In genomic region chr4:4397410-4397809, GRCm38 (mm10) we compare ENCODE assay signal across 27 mouse cellular contexts.
A peak's percentile ranks its signal among the peaks of the same experiment; 100 is the strongest.
DNase-seq lines count a peak whose midpoint lies in the region; ATAC-seq and TF ChIP-seq lines count a peak whose summit lies in the region.
"Had no signal": no experiment of that assay in that cellular context is flagged by ENCODE, and none has a peak within 500 bp of the region (broad histone marks: within the 10 kb centered on the region; RNA-seq: fewer than 3 reads in every experiment).

No protein-coding gene starts in this region.

- TF ChIP-seq CTCF in forebrain, postnatal 0 days (IDR thresholded peaks at IDR 0.05; ENCODE audit: low read depth), result no peak

- no peak overlapping the region for H3K4me2 ChIP-seq in forebrain, postnatal 0 days (ENCODE audit: low read depth)
- no peak overlapping the region for H3K4me2 ChIP-seq in forebrain, embryonic 11.5 days (ENCODE audit: low read depth, low read length, severe bottlenecking)
- H3K4me2 ChIP-seq: embryonic facial prominence, embryonic 15.5 days; forebrain, embryonic 15.5 days; hindbrain, embryonic 12.5 days had no signal

- H3K4me1 ChIP-seq in forebrain, postnatal 0 days (ENCODE audit: insufficient read depth), result no peaks in the 10 kb centered on the region
- H3K4me1 ChIP-seq in forebrain, embryonic 11.5 days (replicated peaks; ENCODE audit: control insufficient read depth, insufficient read depth, low read length), result no peaks in the 10 kb centered on the region
- H3K4me1 ChIP-seq: embryonic facial prominence, embryonic 15.5 days; forebrain, embryonic 10.5 days; forebrain, embryonic 15.5 days; heart, embryonic 10.5 days; hindbrain, embryonic 12.5 days had no signal

- H3K27me3 ChIP-seq in forebrain, postnatal 0 days (ENCODE audit: insufficient read depth, low read length), result no peaks in the 10 kb centered on the region
- H3K27me3 ChIP-seq in forebrain, embryonic 11.5 days (ENCODE audit: control insufficient read depth, insufficient read depth, low read length), result no peaks in the 10 kb centered on the region
- H3K27me3 ChIP-seq: embryonic facial prominence, embryonic 15.5 days; forebrain, embryonic 15.5 days; hindbrain, embryonic 12.5 days had no signal

- no peak overlapping the region for H3K27ac ChIP-seq in forebrain, postnatal 0 days (ENCODE audit: low read depth, low read length)
- H3K27ac ChIP-seq in forebrain, embryonic 11.5 days (ENCODE audit: low read depth, low read length), result no peak overlapping the region
- H3K27ac ChIP-seq: embryonic facial prominence, embryonic 15.5 days; forebrain, embryonic 10.5 days; forebrain, embryonic 15.5 days; heart, embryonic 10.5 days; hindbrain, embryonic 12.5 days had no signal

- DNase-seq in forebrain, postnatal 0 days, result no peak
- DNase-seq in forebrain, embryonic 11.5 days (ENCODE audit: low spot score), result no peak
- DNase-seq in left cerebral cortex, adult 11 months (ENCODE audit: low spot score), result peak; percentile 43
- no peak for DNase-seq in left cerebral cortex, postnatal 4 days
- DNase-seq in right cerebral cortex, adult 2 months (ENCODE audit: low spot score in 2 of 2), result peak; percentile 7 to 21
- no peak for DNase-seq in right cerebral cortex, postnatal 4 days
- no peak for DNase-seq in urinary bladder, postnatal 10 days (ENCODE audit: low spot score)
- DNase-seq: adrenal gland, adult 8-10 months; adrenal gland, postnatal 36 days; B cell, adult 2 months; cerebellum, adult 11 months; cerebellum, adult 8-10 months; cerebellum, postnatal 14 days; embryo, embryonic 11 days; gastrocnemius, postnatal 10 days; heart, adult 18-20 months; heart, postnatal 10 days; heart, postnatal 4 days had no signal

- intact Hi-C loops in left cerebral cortex, postnatal 4 days (cut with DNase I), result no loop called here

- WGBS in forebrain, postnatal 0 days, result 78% methylated on average over 4 of the region's 4 CpGs
- 82% methylated on average over 4 of the region's 4 CpGs for WGBS in forebrain, embryonic 11.5 days

- no peaks in the 10 kb centered on the region for H3K36me3 ChIP-seq in forebrain, postnatal 0 days (ENCODE audit: insufficient read depth)
- no peaks in the 10 kb centered on the region for H3K36me3 ChIP-seq in forebrain, embryonic 11.5 days (ENCODE audit: control insufficient read depth, insufficient read depth, low read length)
- H3K36me3 ChIP-seq: embryonic facial prominence, embryonic 15.5 days; forebrain, embryonic 10.5 days; forebrain, embryonic 15.5 days; G1E; heart, embryonic 10.5 days; hindbrain, embryonic 12.5 days had no signal

- H3K9me3 ChIP-seq in forebrain, postnatal 0 days (ENCODE audit: low read length), result no peaks in the 10 kb centered on the region
- no peaks in the 10 kb centered on the region for H3K9me3 ChIP-seq in forebrain, embryonic 11.5 days (ENCODE audit: control insufficient read depth, low read length)
- H3K9me3 ChIP-seq: embryonic facial prominence, embryonic 15.5 days; forebrain, embryonic 10.5 days; forebrain, embryonic 15.5 days; G1E; heart, embryonic 10.5 days; hindbrain, embryonic 12.5 days had no signal

- H3K9ac ChIP-seq in forebrain, postnatal 0 days, result no peak overlapping the region
- no peak overlapping the region for H3K9ac ChIP-seq in forebrain, embryonic 11.5 days (ENCODE audit: low read length)
- H3K9ac ChIP-seq: embryonic facial prominence, embryonic 15.5 days; forebrain, embryonic 15.5 days; hindbrain, embryonic 12.5 days had no signal

- peak; percentile 43; the same call in 1 of the 2 replicates for ATAC-seq in forebrain, postnatal 0 days
- no peak for ATAC-seq in forebrain, embryonic 11.5 days (replicated peaks; ENCODE audit: low FRiP score)
- ATAC-seq: CD4-positive, CD25-positive, alpha-beta regulatory T cell, adult 4 months; forebrain, embryonic 15.5 days; hindbrain, embryonic 16.5 days had no signal

- H3K4me3 ChIP-seq in forebrain, postnatal 0 days (ENCODE audit: low read depth, low read length), result no peak overlapping the region
- H3K4me3 ChIP-seq in forebrain, embryonic 11.5 days (ENCODE audit: low read depth, low read length), result no peak overlapping the region
- H3K4me3 ChIP-seq: embryonic facial prominence, embryonic 15.5 days; erythroblast, embryonic 14.5 days; forebrain, embryonic 10.5 days; forebrain, embryonic 15.5 days; heart, embryonic 10.5 days; hindbrain, embryonic 12.5 days had no signal

Comparison
In these comparisons a context has a peak if more than half of its experiments do, and no peak if none do; other contexts are left out.
1. DNase-seq: peak in left cerebral cortex, adult 11 months (single experiment) and right cerebral cortex, adult 2 months (2 of 2); none in forebrain, postnatal 0 days (single experiment), forebrain, embryonic 11.5 days (single experiment), left cerebral cortex, postnatal 4 days (single experiment), right cerebral cortex, postnatal 4 days (single experiment) and urinary bladder, postnatal 10 days (single experiment).